Mouse (Mus musculus) olfactory bulb, adult 2 months (tissue): ENCODE data around the gene Tmem269.
A peak's percentile ranks its signal among the peaks of the same experiment; 100 is the strongest.

ENCODE experiments used
- CTCF ChIP-seq: fragments of 200-500 bp; IDR thresholded peaks from 2 replicates; pipeline ENCODE4 v1.5.1; 2012; ENCODE audit warnings: low read depth, mild to moderate bottlenecking, low read length, moderate library complexity; ENCODE audit not compliant: insufficient read depth
- POLR2A ChIP-seq: fragments of 200-500 bp; IDR thresholded peaks from 2 replicates; pipeline ENCODE4 v1.6.1; 2012; ENCODE audit warnings: mild to moderate bottlenecking, low read depth, low read length, moderate library complexity; ENCODE audit not compliant: insufficient read depth

DNA sequence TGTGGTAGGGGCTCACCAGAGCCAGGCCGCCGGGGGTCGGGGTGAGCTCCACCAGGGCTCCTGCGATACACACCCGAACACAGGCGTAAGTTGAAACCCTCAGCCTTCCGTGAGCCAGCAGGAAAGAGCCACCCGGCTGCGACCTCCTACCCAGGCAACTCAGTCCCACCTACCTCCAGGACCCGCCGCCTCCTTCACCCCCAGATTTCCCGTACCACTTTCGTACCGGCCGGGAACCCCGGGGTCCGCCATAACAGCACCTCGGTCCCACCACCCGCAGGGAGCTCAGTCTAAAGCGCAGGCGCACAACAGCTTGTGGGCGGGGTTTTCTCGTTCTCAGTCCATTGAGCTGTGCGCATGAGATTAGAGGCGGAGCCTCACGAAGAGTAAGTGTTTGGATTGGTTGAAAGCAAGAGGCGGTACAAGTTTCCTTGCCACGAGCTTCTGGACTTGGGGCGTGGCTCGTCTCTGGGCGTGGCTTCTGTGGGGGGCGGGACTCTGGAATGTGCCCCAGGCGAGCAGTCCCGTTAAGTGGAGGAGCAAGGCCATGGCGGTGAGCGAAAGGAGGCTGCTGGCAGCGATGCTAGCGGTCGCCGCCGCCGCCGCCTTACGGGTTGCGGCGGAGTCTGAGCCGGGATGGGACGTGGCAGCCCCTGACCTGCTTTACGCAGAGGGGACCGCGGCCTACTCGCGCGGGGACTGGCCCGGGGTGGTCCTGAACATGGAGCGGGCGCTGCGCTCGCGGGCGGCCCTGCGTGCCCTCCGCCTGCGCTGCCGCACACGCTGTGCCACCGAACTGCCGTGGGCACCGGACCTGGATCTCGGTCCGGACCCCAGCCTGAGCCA, 14.6 kb upstream of the Tmem269 start, which contains the start of the genes AU022252 and P3h1:
- TF ChIP-seq POLR2A (peak; percentile 85), CTCF (0 out of 2 replicates have a peak, but pooled peaks have one; percentile 4)
